Mouse (Mus musculus): ENCODE data around the gene Samt1. TPM values are rescaled to one million over a fixed set of nuclear protein-coding genes. Genes with fewer than 3 reads are reported as not detected.
"Not testable (repeated sequence)": the region's sequence is repeated elsewhere in the genome, so short reads cannot be mapped to it uniquely, and the experiment has no call there.

Gene Samt1
- not detected for total RNA-seq (2021)

DNA sequence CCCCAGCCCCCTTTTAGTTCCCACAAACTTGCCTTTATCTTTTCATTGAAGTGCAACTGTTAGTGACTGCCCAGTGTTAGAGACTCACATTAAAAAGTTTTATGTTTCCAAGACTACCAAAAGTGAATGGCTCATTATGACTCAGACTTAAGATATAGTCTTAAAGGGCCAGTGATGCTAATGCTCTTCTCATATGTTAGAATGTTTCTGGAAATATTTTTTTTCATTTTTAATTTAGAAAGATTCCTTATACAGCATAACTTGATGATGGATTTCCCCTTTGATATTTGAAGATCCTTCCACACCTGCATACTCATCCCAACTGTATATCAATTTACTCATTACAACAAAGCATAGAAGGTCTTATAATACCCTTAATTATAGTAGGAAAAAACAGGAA, at the start of gene Samt1:
Gene Samt1, minus strand, starts transcription at position 101 of the 400 bp plus-strand sequence.
- intact Hi-C loops (cut with DNase I); DNase-seq: not testable (repeated sequence)

DNA sequence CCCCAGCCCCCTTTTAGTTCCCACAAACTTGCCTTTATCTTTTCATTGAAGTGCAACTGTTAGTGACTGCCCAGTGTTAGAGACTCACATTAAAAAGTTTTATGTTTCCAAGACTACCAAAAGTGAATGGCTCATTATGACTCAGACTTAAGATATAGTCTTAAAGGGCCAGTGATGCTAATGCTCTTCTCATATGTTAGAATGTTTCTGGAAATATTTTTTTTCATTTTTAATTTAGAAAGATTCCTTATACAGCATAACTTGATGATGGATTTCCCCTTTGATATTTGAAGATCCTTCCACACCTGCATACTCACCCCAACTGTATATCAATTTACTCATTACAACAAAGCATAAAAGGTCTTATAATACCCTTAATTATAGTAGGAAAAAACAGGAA, 42.5 kb upstream of the Samt1 start, which contains the start of gene Gm10057:
Gene Gm10057, minus strand, starts transcription at position 101 of the 400 bp plus-strand sequence.
- intact Hi-C loops (cut with DNase I); DNase-seq: not testable (repeated sequence)

DNA sequence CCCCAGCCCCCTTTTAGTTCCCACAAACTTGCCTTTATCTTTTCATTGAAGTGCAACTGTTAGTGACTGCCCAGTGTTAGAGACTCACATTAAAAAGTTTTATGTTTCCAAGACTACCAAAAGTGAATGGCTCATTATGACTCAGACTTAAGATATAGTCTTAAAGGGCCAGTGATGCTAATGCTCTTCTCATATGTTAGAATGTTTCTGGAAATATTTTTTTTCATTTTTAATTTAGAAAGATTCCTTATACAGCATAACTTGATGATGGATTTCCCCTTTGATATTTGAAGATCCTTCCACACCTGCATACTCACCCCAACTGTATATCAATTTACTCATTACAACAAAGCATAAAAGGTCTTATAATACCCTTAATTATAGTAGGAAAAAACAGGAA, 21.3 kb upstream of the Samt1 start, which contains the start of gene 4921511M17Rik:
Gene 4921511M17Rik, minus strand, starts transcription at position 101 of the 400 bp plus-strand sequence.
- intact Hi-C loops (cut with DNase I) = not testable (repeated sequence)

DNA sequence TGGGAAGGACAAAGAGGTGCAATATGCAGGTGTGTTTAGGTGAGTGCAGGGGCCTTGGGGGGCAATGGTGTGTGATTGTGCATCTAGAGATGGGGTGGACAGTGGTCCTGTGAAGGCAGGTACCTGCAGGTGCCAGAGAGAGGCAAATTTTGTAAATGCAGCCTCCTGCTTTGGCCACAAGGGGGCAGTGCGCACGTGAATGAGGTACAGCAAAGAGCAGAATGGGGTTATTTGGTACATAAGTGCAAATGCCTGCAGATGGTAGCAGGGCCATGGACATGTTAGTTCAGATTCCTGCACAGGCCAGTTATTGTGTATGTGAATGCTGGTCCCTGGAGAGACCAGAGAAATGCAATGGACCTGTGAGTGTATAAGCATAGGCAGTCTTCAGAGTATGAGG, 35.5 kb downstream of the Samt1 start:
- DNase-seq; intact Hi-C loops (cut with DNase I): not testable (repeated sequence)

More for the DNA sequence above, 21.3 kb upstream of the Samt1 start, which contains the start of gene 4921511M17Rik:
- not testable (repeated sequence) for DNase-seq

DNA sequence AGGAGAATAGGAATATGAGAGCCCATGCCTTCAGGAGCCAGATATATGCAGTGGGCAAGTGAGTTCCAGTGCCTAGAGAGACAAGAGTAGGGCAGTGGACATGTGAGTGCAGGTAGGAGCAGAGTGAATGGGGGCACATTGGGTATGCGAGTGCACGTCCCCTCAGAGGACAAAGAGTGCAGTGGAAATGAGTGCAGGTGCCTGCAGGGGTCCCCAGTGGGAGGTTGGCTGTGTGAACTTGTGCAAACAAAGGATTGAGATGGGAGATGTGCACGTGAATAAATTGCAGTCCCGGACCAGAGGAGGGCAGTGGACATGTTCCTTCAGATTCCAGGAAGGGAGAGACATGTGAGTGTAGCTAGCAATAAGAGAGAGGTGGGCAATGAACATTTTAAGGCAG, 36.0 kb downstream of the Samt1 start:
- DNase-seq; intact Hi-C loops (cut with DNase I): not testable (repeated sequence)

DNA sequence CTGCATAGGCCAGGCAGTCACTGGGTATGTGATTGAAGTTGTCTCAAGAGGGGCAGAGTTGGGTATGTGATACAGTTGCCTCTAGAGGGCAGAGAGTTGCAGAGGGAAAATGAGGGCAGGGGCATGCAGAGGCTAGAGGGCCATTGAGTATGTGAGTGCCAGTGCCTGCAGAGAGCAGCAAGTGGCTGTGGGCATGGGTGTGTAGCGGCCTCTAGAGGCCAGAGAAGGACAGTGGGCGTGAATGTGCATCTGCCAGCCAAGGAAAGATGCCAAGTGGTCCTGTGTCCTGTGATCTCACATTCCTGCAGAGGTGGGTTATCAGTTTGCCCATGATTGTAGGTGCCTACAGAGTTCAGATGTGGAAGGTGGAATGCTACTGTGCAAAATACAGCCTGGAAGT, 38.0 kb downstream of the Samt1 start:
- intact Hi-C loops (cut with DNase I) = no loop called here
- no peak for DNase-seq

DNA sequence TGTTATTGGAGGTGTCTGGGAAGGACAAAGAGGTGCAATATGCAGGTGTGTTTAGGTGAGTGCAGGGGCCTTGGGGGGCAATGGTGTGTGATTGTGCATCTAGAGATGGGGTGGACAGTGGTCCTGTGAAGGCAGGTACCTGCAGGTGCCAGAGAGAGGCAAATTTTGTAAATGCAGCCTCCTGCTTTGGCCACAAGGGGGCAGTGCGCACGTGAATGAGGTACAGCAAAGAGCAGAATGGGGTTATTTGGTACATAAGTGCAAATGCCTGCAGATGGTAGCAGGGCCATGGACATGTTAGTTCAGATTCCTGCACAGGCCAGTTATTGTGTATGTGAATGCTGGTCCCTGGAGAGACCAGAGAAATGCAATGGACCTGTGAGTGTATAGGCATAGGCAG, 59.6 kb downstream of the Samt1 start:
- DNase-seq; intact Hi-C loops (cut with DNase I): not testable (repeated sequence)

Other genes starting within 250 kb of the Samt1 start
- not detected for gene Spin2c, start 180.4 kb downstream of the Samt1 start, total RNA-seq (2021)
- gene 4921511M17Rik, start 21.2 kb upstream of the Samt1 start, total RNA-seq (2021) = not detected
- not detected for gene Gm10057, start 42.4 kb upstream of the Samt1 start, total RNA-seq (2021)
- gene Gm15140, start 108.0 kb upstream of the Samt1 start, total RNA-seq (2021) = not detected

Data from heart, postnatal 36 days (tissue).